17 mouse cellular contexts compared by ENCODE assay signal in the genomic region with DNA sequence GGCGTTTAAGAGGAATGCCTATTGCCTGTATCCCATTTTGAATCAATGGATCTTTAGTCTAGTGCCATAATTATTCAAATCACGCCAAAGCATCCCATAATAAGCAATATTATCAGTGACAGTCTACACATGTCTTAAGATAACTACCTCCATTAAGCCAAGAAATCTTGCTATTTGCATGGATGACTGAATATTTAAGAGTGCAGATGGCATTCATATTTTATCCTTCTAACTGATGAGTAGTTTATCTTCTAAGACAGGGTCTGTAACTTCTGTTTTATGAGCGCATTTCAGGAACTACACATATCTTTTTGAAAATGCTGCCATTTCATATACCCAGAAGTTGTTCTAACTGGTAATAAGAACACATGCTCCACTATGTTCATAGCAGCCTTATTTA. TPM values are rescaled to one million over a fixed set of nuclear protein-coding genes. Genes with fewer than 3 reads are reported as not detected.
DNase-seq lines count a peak whose midpoint lies in the region; TF ChIP-seq lines count a peak whose summit lies in the region.
"Had no signal": no experiment of that assay in that cellular context is flagged by ENCODE, and none has a peak within 500 bp of the region (broad histone marks: within the 10 kb centered on the region; RNA-seq: fewer than 3 reads in every experiment).

No protein-coding gene starts in this region.

- peak; percentile 88 to 92 for TF ChIP-seq EP300 in MEL (IDR thresholded peaks at IDR 0.05; ENCODE audit: low read depth in 1 of 2, low read length in 2 of 2)

- TF ChIP-seq CTCF in MEL (IDR thresholded peaks at IDR 0.05 in 2 of 3, conservative IDR thresholded peaks at IDR 0.05 in 1 of 3; ENCODE audit: control insufficient read depth in 1 of 3, insufficient read depth in 1 of 3, low read depth in 2 of 3, low read length in 3 of 3, poor library complexity in 1 of 3, severe bottlenecking in 1 of 3), result no peak

- intact Hi-C loops in left cerebral cortex, postnatal 36 days (cut with DNase I), result no loop called here

- no peaks in the 10 kb centered on the region for H3K9me3 ChIP-seq in MEL (replicated peaks; ENCODE audit: insufficient read depth, low read length)
- H3K9me3 ChIP-seq: G1E had no signal

- TF ChIP-seq RAD21 in MEL (IDR thresholded peaks at IDR 0.05; ENCODE audit: low read depth, low read length), result no peak

- H3K27me3 ChIP-seq in MEL (ENCODE audit: control insufficient read depth in 1 of 2, insufficient read depth in 2 of 2, low read length in 2 of 2), result no peaks in the 10 kb centered on the region
- H3K27me3 ChIP-seq: CH12.LX, Patski had no signal

- peaks cover 0 to 4% of the 10 kb centered on the region in 2 experiments; a peak in 1 of 4 replicates for H3K36me3 ChIP-seq in MEL (ENCODE audit: control insufficient read depth in 1 of 2, insufficient read depth in 2 of 2, low read length in 2 of 2)

- peak; percentile 72 for DNase-seq in MEL (ENCODE audit: low read depth, low spot score)
- DNase-seq in left cerebral cortex, postnatal 36 days (ENCODE audit: low spot score in 2 of 2), result no peak
- DNase-seq: adrenal gland, adult 2 months; adrenal gland, adult 8-10 months; adrenal gland, postnatal 10 days; adrenal gland, postnatal 14 days; adrenal gland, postnatal 25 days; adrenal gland, postnatal 36 days; B cell, adult 2 months; cerebellum, adult 11 months; cerebellum, adult 11-12 months; cerebellum, adult 18-20 months; cerebellum, adult 2 months; cerebellum, adult 8-10 months had no signal

- no peak overlapping the region for H3K27ac ChIP-seq in MEL (ENCODE audit: control insufficient read depth, low read depth, low read length)

- TF ChIP-seq POLR2A in MEL (IDR thresholded peaks at IDR 0.05; ENCODE audit: control insufficient read depth in 1 of 2, insufficient read depth in 1 of 2, low read depth in 1 of 2, low read length in 2 of 2, poor library complexity in 1 of 2), result no peak

- no peak overlapping the region for H3K4me3 ChIP-seq in MEL (ENCODE audit: control insufficient read depth in 1 of 2, insufficient read depth in 1 of 2, low read depth in 2 of 2, low read length in 2 of 2)

- H3K4me1 ChIP-seq in MEL (ENCODE audit: control insufficient read depth in 1 of 2, insufficient read depth in 2 of 2, low read length in 2 of 2), result peaks cover 0 to 5% of the 10 kb centered on the region in 2 experiments; a peak in 2 of 4 replicates

- H3K79me2 ChIP-seq in MEL (ENCODE audit: control insufficient read depth, insufficient read depth, low read length, poor library complexity), result no peaks in the 10 kb centered on the region

- H3K9ac ChIP-seq in MEL (ENCODE audit: control insufficient read depth, low read depth, low read length, poor library complexity, severe bottlenecking), result no peak overlapping the region

TF ChIP-seq in MEL, 35 proteins besides CTCF, POLR2A, EP300 and RAD21:
- TF ChIP-seq NELFE (IDR thresholded peaks at IDR 0.05; ENCODE audit: low read depth, low read length) (no peak), ZC3H11A (IDR thresholded peaks at IDR 0.05; ENCODE audit: low read depth, low read length) (no peak), TCF12 (IDR thresholded peaks at IDR 0.05; ENCODE audit: low read depth, low read length) (peak; percentile 87), MXI1 (IDR thresholded peaks at IDR 0.05; ENCODE audit: low read depth, low read length) (peak; percentile 42; the same call in 1 of the 2 replicates), ELF1 (IDR thresholded peaks at IDR 0.05; ENCODE audit: low read depth, low read length) (no peak), MAZ (IDR thresholded peaks at IDR 0.05; ENCODE audit: low read depth, low read length) (no peak), ZKSCAN1 (IDR thresholded peaks at IDR 0.05; ENCODE audit: low read depth, low read length) (no peak), MAX (IDR thresholded peaks at IDR 0.05; ENCODE audit: low read length) (0 out of 2 replicates have a peak, but pooled peaks have one; percentile 19), SIN3A (IDR thresholded peaks at IDR 0.05; ENCODE audit: low read length) (0 out of 2 replicates have a peak, but pooled peaks have one; percentile 29), KAT2A (conservative IDR thresholded peaks at IDR 0.05; ENCODE audit: low read depth, low read length) (no peak; the same call in 1 of the 2 replicates), MYB (IDR thresholded peaks at IDR 0.05; ENCODE audit: low read depth, low read length) (peak; percentile 74), USF1 (IDR thresholded peaks at IDR 0.05; ENCODE audit: low read depth, low read length) (no peak), NRF1 (IDR thresholded peaks at IDR 0.05; ENCODE audit: insufficient read depth, low read depth, low read length, poor library complexity, severe bottlenecking) (no peak), SMC3 (IDR thresholded peaks at IDR 0.05; ENCODE audit: low read depth, low read length) (no peak), E2F4 (IDR thresholded peaks at IDR 0.05; ENCODE audit: borderline replicate concordance, low read depth, low read length) (no peak), HCFC1 (IDR thresholded peaks at IDR 0.05; ENCODE audit: low read depth, low read length) (no peak), GATA1 (IDR thresholded peaks at IDR 0.05; ENCODE audit: low read depth, low read length) (peak; percentile 89), TAL1 (IDR thresholded peaks at IDR 0.05; ENCODE audit: low read length) (peak; percentile 44; the same call in 1 of the 2 replicates), BHLHE40 (IDR thresholded peaks at IDR 0.05; ENCODE audit: borderline replicate concordance, low read depth, low read length) (peak; percentile 48), MEF2A (IDR thresholded peaks at IDR 0.05; ENCODE audit: extremely low read depth, insufficient replicate concordance, low read depth, low read length, poor library complexity, severe bottlenecking) (no peak), MAFK (IDR thresholded peaks at IDR 0.05; ENCODE audit: borderline replicate concordance, low read depth, low read length) (no peak; the same call in 1 of the 2 replicates), ETS1 (IDR thresholded peaks at IDR 0.05; ENCODE audit: low read depth, low read length) (peak; percentile 78), USF2 (IDR thresholded peaks at IDR 0.05; ENCODE audit: borderline replicate concordance in 1 of 2, insufficient read depth in 1 of 2, low read depth in 1 of 2, low read length in 2 of 2) (no peak), MYC (IDR thresholded peaks at IDR 0.05; ENCODE audit: low read depth, low read length) (peak; percentile 69; the same call in 1 of the 2 replicates), RCOR1 (IDR thresholded peaks at IDR 0.05; ENCODE audit: low read depth, low read length) (peak; percentile 97)

RNA-seq across cellular contexts. Expression of a gene that starts 6.1 kb away (rescaled TPM):
- 1.3 and 1.4 TPM in 2 replicates for total RNA-seq in MEL (2012; rRNA removed)
- polyA plus RNA-seq in MEL (2012; ENCODE audit: insufficient read depth in 1 of 2, insufficient read length in 2 of 2, low read depth in 1 of 2, low replicate concordance in 2 of 2, missing spikeins in 1 of 2), result 1 to 10 TPM in 1 of 2 experiments, not detected in 1; 2.4 TPM
- total RNA-seq in left cerebral cortex, postnatal 36 days (2021), result 1 to 10 TPM; 2.9 to 3.8 TPM

RNA-seq across cellular contexts. Expression of a gene that starts 50.2 kb away (rescaled TPM):
- total RNA-seq in MEL (2012; rRNA removed), result 2.5 and 2.7 TPM in 2 replicates
- polyA plus RNA-seq in MEL (2012; ENCODE audit: insufficient read depth in 1 of 2, insufficient read length in 2 of 2, low read depth in 1 of 2, low replicate concordance in 2 of 2, missing spikeins in 1 of 2), result 1 to 10 TPM in 1 of 2 experiments, not detected in 1; 4.3 TPM
- total RNA-seq in left cerebral cortex, postnatal 36 days (2021), result 10 to 100 TPM in 1 of 2 experiments, 1 to 10 TPM in 1; 9.9 to 11.4 TPM
